Mouse (Mus musculus): ENCODE results near the gene Nav2. TPM values are rescaled to one million over a fixed set of nuclear protein-coding genes. Genes with fewer than 3 reads are reported as not detected.

Gene Nav2
- total and polyA plus RNA-seq, 3 experiments, result 20.4 to 49.9 (median 34.4) TPM

DNA sequence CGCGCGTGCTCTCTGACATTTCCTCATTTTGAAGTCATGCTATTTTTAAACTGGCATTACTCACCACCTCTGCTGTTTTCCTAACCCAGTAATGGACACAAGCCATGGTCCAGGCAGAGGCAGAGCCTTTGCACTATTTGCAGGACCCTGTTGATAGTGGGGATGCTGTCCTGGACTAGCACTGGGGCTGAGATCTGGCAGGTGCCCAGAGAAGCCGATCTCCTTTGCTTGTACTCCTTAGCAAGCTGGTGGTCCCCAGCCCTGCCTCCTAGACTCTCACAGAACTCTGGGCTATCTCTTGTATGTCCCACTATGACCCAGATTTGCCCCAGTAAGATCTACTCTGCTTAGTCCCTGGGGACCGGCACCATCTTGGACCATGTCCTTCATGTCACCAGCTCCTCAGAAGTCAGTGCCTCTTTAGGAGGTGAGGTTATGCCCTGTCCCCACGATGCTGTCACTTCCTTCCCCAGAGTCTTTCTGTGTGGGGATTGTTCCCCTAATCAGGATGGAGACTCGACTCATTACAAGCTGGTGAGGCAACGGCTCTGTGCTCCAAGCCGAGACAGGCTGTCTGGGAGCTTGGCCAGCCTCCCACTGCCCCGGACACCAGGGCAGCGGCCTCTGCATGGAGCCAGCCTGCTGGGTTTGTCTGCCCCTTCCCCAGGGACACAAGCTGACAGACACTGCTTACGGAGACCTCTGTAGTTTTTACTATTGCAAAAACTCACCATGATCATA is 250.3 kb downstream of the Nav2 start:
- Histone ChIP-seq H3K4me3 (no peak overlapping the region), H3K27ac (peak overlapping the region; percentile 74), H3K9ac (ENCODE audit: low read depth, low read length) (peak overlapping the region; percentile 24), H3K79me2 (replicated peaks; ENCODE audit: control insufficient read depth, insufficient read depth, low read length) (no peaks in the 10 kb centered on the region), H3K27me3 (ENCODE audit: control insufficient read depth, insufficient read depth, low read length) (no peaks in the 10 kb centered on the region), H3K4me1 (ENCODE audit: control insufficient read depth, insufficient read depth, low read length) (peaks cover 12% of the 10 kb centered on the region), H3K36me3 (ENCODE audit: control insufficient read depth, insufficient read depth, low read length) (no peaks in the 10 kb centered on the region)
- WGBS, result 6% methylated on average over 12 of the region's 12 CpGs
- TF ChIP-seq POLR2A (IDR thresholded peaks at IDR 0.05; ENCODE audit: insufficient read depth, low read depth, low read length) (no peak), EP300 (IDR thresholded peaks at IDR 0.05; ENCODE audit: insufficient read depth, low read depth, low read length) (no peak), CTCF (IDR thresholded peaks at IDR 0.05) (no peak)
- intact Hi-C loops (cut with DNase I), result no loop called here
- peak; percentile 45 to 58 for DNase-seq

DNA sequence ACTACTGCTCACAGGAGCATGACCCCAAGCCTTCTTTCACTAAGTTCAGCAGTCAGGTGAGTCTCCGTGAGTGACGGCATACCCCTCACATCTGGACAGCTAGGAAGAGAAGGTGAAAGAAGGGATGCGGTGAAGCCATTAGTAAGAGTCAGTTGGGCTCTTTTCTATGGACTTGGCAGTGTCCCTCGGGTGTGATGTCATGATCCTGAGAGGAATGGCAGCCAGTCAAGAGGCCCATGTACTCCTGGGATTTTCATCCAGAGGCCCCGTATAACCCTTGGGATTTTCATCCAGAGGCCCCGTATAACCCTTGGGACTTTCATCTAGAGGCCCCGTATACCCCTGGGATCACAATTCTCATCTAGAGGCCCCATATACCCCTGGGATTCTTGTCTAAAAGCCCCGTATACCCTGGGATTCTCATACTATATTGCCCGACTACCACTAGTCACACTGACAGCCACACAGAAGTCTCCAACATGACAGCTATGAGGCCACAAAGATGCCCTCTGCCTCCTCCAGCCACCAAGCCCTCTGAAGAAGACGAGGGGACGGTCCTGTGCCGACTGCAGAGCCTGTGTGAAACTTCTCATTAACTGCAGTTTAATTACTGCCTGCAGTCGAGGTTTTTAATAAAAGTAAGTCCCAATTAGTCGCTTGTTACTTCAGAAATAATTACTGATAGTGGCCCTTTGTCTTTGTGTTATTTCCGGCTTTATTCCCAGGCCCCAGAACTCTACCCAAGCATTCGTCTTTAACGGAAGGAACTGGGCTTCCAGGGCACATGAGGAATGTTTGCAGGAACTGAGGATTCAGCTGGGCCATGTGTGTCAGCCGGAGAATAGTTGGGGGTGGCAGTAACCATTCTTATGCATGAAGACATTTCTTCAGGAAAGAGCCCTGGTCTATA is 251.4 kb downstream of the Nav2 start:
- DNase-seq, result peak; percentile 35 to 37
- H3K27ac ChIP-seq, result peak overlapping the region; percentile 74
- H3K79me2 ChIP-seq (replicated peaks; ENCODE audit: control insufficient read depth, insufficient read depth, low read length), result no peaks in the 10 kb centered on the region
- H3K4me3 ChIP-seq, result no peak overlapping the region
- H3K27me3 ChIP-seq (ENCODE audit: control insufficient read depth, insufficient read depth, low read length), result no peaks in the 10 kb centered on the region
- H3K9ac ChIP-seq (ENCODE audit: low read depth, low read length), result no peak overlapping the region
- H3K36me3 ChIP-seq (ENCODE audit: control insufficient read depth, insufficient read depth, low read length), result no peaks in the 10 kb centered on the region
- H3K4me1 ChIP-seq (ENCODE audit: control insufficient read depth, insufficient read depth, low read length), result peaks cover 12% of the 10 kb centered on the region
- WGBS, result 56% methylated on average over 18 of the region's 18 CpGs
- intact Hi-C loops (cut with DNase I), result loop anchor here (5.0 kb wide), 1 partner anchor 87 kb away; no protein-coding TSS in a partner anchor
- TF ChIP-seq POLR2A (IDR thresholded peaks at IDR 0.05; ENCODE audit: insufficient read depth, low read depth, low read length) (no peak), CTCF (IDR thresholded peaks at IDR 0.05) (no peak), EP300 (IDR thresholded peaks at IDR 0.05; ENCODE audit: insufficient read depth, low read depth, low read length) (no peak)

DNA sequence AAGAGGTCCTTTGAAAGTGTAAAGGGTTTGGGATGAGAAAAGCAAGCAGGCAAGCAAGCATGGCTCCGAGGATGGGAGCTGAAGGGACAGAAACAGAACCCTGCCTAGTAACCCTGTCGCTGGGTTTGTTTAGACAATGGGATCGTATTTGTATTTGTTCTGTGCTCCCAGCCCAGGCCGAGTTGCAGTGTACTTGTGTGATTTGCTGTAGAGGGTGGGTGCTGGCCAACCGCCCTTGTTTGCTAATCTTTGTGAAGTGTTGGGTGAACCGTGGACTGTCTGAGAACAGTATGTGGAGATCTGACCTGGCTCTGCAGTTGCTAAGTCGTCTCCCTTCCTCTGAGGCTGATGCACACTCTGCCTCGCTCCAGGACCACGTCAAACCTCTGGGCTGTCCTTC is 253.6 kb downstream of the Nav2 start:
- H3K36me3 ChIP-seq (ENCODE audit: control insufficient read depth, insufficient read depth, low read length), result no peaks in the 10 kb centered on the region
- no peak for TF ChIP-seq CTCF (IDR thresholded peaks at IDR 0.05)
- TF ChIP-seq POLR2A (IDR thresholded peaks at IDR 0.05; ENCODE audit: insufficient read depth, low read depth, low read length), result no peak
- TF ChIP-seq EP300 (IDR thresholded peaks at IDR 0.05; ENCODE audit: insufficient read depth, low read depth, low read length), result 0 out of 2 replicates have a peak, but pooled peaks have one; percentile 49
- 35% methylated on average over 9 of the region's 9 CpGs for WGBS
- H3K4me3 ChIP-seq, result no peak overlapping the region
- intact Hi-C loops (cut with DNase I), result loop anchor here (5.0 kb wide), 1 partner anchor 85 kb away; no protein-coding TSS in a partner anchor
- H3K79me2 ChIP-seq (replicated peaks; ENCODE audit: control insufficient read depth, insufficient read depth, low read length), result no peaks in the 10 kb centered on the region
- H3K27ac ChIP-seq, result no peak overlapping the region; the same call in 1 of the 2 replicates
- peak; percentile 32 to 43 for DNase-seq
- H3K9ac ChIP-seq (ENCODE audit: low read depth, low read length), result no peak overlapping the region
- peaks cover 12% of the 10 kb centered on the region for H3K4me1 ChIP-seq (ENCODE audit: control insufficient read depth, insufficient read depth, low read length)
- no peaks in the 10 kb centered on the region for H3K27me3 ChIP-seq (ENCODE audit: control insufficient read depth, insufficient read depth, low read length)

DNA sequence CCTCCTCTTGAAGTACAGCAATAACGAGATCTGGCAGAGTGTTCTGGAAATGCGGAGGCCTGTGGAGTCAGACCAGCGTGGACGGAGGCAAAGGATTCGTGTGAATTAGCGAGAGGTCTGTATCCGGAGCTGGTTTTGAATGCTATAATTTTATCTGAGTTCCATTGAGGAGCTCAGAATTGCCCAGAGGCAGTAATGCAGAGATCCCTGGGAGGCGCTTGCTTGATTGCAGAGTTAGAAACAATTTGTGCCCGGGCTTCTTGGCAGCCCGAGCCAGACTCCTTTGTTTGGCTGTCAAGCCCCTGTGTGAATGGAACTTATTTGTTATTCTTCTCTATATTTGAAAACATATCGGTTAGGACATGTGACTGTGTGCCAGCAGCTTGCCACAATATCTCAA is 255.3 kb downstream of the Nav2 start:
- no peak for DNase-seq
- no peaks in the 10 kb centered on the region for H3K36me3 ChIP-seq (ENCODE audit: control insufficient read depth, insufficient read depth, low read length)
- no peak for TF ChIP-seq CTCF (IDR thresholded peaks at IDR 0.05)
- no peak for TF ChIP-seq POLR2A (IDR thresholded peaks at IDR 0.05; ENCODE audit: insufficient read depth, low read depth, low read length)
- TF ChIP-seq EP300 (IDR thresholded peaks at IDR 0.05; ENCODE audit: insufficient read depth, low read depth, low read length), result no peak
- H3K27ac ChIP-seq, result no peak overlapping the region; the same call in 1 of the 2 replicates
- intact Hi-C loops (cut with DNase I), result loop anchor here (5.0 kb wide), 1 partner anchor 84 kb away; no protein-coding TSS in a partner anchor
- no peak overlapping the region for H3K9ac ChIP-seq (ENCODE audit: low read depth, low read length)
- peaks cover 10% of the 10 kb centered on the region for H3K4me1 ChIP-seq (ENCODE audit: control insufficient read depth, insufficient read depth, low read length)
- 47% methylated on average over 11 of the region's 11 CpGs for WGBS
- H3K79me2 ChIP-seq (replicated peaks; ENCODE audit: control insufficient read depth, insufficient read depth, low read length), result no peaks in the 10 kb centered on the region
- no peak overlapping the region for H3K4me3 ChIP-seq
- no peaks in the 10 kb centered on the region for H3K27me3 ChIP-seq (ENCODE audit: control insufficient read depth, insufficient read depth, low read length)

DNA sequence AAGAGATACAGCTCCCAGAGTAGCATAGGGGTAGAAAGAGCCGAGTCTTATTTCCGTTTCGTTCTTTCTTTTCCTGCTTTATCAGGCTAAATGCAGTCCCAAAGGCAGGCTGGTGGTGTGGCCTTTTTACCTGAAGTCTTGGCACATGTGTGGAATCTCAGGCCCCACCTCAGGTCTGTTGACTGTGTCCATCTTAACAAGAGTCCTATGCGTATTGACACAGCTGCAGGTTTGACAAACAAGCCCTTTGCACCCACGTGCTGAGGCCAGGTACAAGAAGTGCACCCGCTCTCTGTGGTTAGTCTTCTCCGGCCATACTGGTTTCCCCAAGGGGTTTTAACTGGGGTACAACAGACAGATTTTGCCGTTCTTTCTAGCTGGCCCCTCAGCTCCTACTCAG is 256.4 kb downstream of the Nav2 start:
- WGBS, result 90% methylated on average over 8 of the region's 8 CpGs
- H3K27ac ChIP-seq, result no peak overlapping the region

More for the DNA sequence above, 256.4 kb downstream of the Nav2 start:
- DNase-seq, result no peak
- no peak overlapping the region for H3K4me3 ChIP-seq
- intact Hi-C loops (cut with DNase I), result loop anchor here (5.0 kb wide), 1 partner anchor 82 kb away; no protein-coding TSS in a partner anchor
- H3K4me1 ChIP-seq (ENCODE audit: control insufficient read depth, insufficient read depth, low read length), result peaks cover 1% of the 10 kb centered on the region; the same call in 1 of the 2 replicates
- no peak overlapping the region for H3K9ac ChIP-seq (ENCODE audit: low read depth, low read length)
- H3K79me2 ChIP-seq (replicated peaks; ENCODE audit: control insufficient read depth, insufficient read depth, low read length), result no peaks in the 10 kb centered on the region
- TF ChIP-seq CTCF (IDR thresholded peaks at IDR 0.05), result no peak
- no peak for TF ChIP-seq POLR2A (IDR thresholded peaks at IDR 0.05; ENCODE audit: insufficient read depth, low read depth, low read length)
- no peak for TF ChIP-seq EP300 (IDR thresholded peaks at IDR 0.05; ENCODE audit: insufficient read depth, low read depth, low read length)
- no peaks in the 10 kb centered on the region for H3K36me3 ChIP-seq (ENCODE audit: control insufficient read depth, insufficient read depth, low read length)
- no peaks in the 10 kb centered on the region for H3K27me3 ChIP-seq (ENCODE audit: control insufficient read depth, insufficient read depth, low read length)

All from heart, adult 2 months (tissue).